Mouse (Mus musculus) layer of hippocampus, adult 8-10 months (tissue): Measurements from ENCODE around the gene Rom1. TPM values are rescaled to one million over a fixed set of nuclear protein-coding genes. Genes with fewer than 3 reads are reported as not detected.
A peak's percentile ranks its signal among the peaks of the same experiment; 100 is the strongest.
"Not testable (repeated sequence)": the region's sequence is repeated elsewhere in the genome, so short reads cannot be mapped to it uniquely, and the experiment has no call there.

Source experiments
- DNase-seq, 2 experiments: peaks; one replicate each; pipeline ENCODE4 v3.0.0; 2022; ENCODE audit warnings: low spot score in 2 of 2
- microRNA-seq, 2 experiments: library from miRNA; unstranded; fragments of <30 nt; microRNA quantifications; one replicate each; pipeline ENCODE4 v1.2.0; 2022
- total RNA-seq, 4 experiments: library from RNA; stranded (reverse); gene quantifications; 2 replicates each; pipeline ENCODE4 v1.2.4; 2022

Gene Rom1
- total RNA-seq, 4 experiments from 2014 or later: 5.0 to 8.6 (median 6.4) TPM

GRCm38 (mm10) chr19:8897865-8898495 lies 31.2 kb downstream of the Rom1 start, which contains the start of gene Ganab:
TSS of gene Ganab (plus strand) at chr19:8898071.
- DNase-seq: peak; percentile 95

- DNase-seq: not testable (repeated sequence)
Measured at GRCm38 (mm10) chr19:8897211-8897864, 31.8 kb downstream of the Rom1 start.

- not testable (repeated sequence) for DNase-seq
Measured at GRCm38 (mm10) chr19:8896231-8896630, 32.9 kb downstream of the Rom1 start.

- no peak for DNase-seq
Measured at GRCm38 (mm10) chr19:8895397-8895960, 33.7 kb downstream of the Rom1 start.

GRCm38 (mm10) chr19:8892829-8893766 lies 36.1 kb downstream of the Rom1 start, which contains the start of gene Ints5:
TSS of gene Ints5 (plus strand) at chr19:8893005.
- peak; percentile 74 to 86 for DNase-seq

GRCm38 (mm10) chr19:8888511-8889385 lies 40.4 kb downstream of the Rom1 start, which contains the start of the genes 1810009A15Rik and Gm49416:
TSS of gene 1810009A15Rik (plus strand) at chr19:8888853.
TSS of gene Gm49416 (plus strand) at chr19:8888926.
- peak; percentile 91 to 93 for DNase-seq

GRCm38 (mm10) chr19:8887585-8888463 lies 41.3 kb downstream of the Rom1 start:
- no peak for DNase-seq

GRCm38 (mm10) chr19:8886916-8887584 lies 42.1 kb downstream of the Rom1 start:
- DNase-seq: no peak

- no peak for DNase-seq
Measured at GRCm38 (mm10) chr19:8883616-8884015, 45.5 kb downstream of the Rom1 start, which contains the start of the genes Lbhd1 and Gm49403. TSS of gene Lbhd1 (plus strand) at chr19:8883732. TSS of gene Gm49403 (plus strand) at chr19:8883930.

GRCm38 (mm10) chr19:8881034-8881392 lies 48.1 kb downstream of the Rom1 start:
- no peak for DNase-seq

GRCm38 (mm10) chr19:8880311-8881033 lies 48.7 kb downstream of the Rom1 start, which contains the start of gene Uqcc3:
TSS of gene Uqcc3 (minus strand) at chr19:8880923.
- peak; percentile 86 to 87 for DNase-seq

Small RNA genes lying within 50 kb of the gene (microRNA-seq; reads per million reads assigned to microRNA genes)
- gene Mir5136: 0 reads per million in 2 experiments

Other genes starting within 250 kb of the Rom1 start
- 100 to 1,000 TPM; 157 to 169 (median 162) TPM for gene Slc3a2, start 206.0 kb downstream of the Rom1 start, total RNA-seq
- 10 to 100 TPM; 44.0 to 45.3 (median 44.3) TPM for gene Wdr74, start 193.5 kb downstream of the Rom1 start, total RNA-seq
- gene 1700092M07Rik, start 188.6 kb downstream of the Rom1 start, total RNA-seq: 1 to 10 TPM in 3 of 4 experiments, not detected in 1; 2.0 to 3.3 (median 2.4) TPM
- 10 to 100 TPM; 65.3 to 91.2 (median 76.1) TPM for gene Stx5a, start 187.9 kb downstream of the Rom1 start, total RNA-seq
- 100 to 1,000 TPM in 2 of 4 experiments, 10 to 100 TPM in 2; 80.5 to 120 (median 102) TPM for gene Nxf1, start 172.3 kb downstream of the Rom1 start, total RNA-seq
- gene Tmem223, start 158.4 kb downstream of the Rom1 start, total RNA-seq: 10 to 100 TPM; 61.3 to 77.8 (median 72.8) TPM
- gene Tmem179b, start 154.9 kb downstream of the Rom1 start, total RNA-seq: 10 to 100 TPM; 10.1 to 17.5 (median 13.1) TPM
- 10 to 100 TPM; 14.7 to 20.1 (median 18.2) TPM for gene Taf6l, start 142.9 kb downstream of the Rom1 start, total RNA-seq
- gene Polr2g, start 130.8 kb downstream of the Rom1 start, total RNA-seq: 100 to 1,000 TPM; 101 to 122 (median 109) TPM
- gene Zbtb3, start 126.8 kb downstream of the Rom1 start, total RNA-seq: 1 to 10 TPM; 5.2 to 7.9 (median 5.4) TPM
- gene Ttc9c, start 110.0 kb downstream of the Rom1 start, total RNA-seq: 10 to 100 TPM; 36.4 to 45.1 (median 40.1) TPM
- gene Hnrnpul2, start 109.3 kb downstream of the Rom1 start, total RNA-seq: 100 to 1,000 TPM; 113 to 126 (median 120) TPM
- gene AC129217.1, start 99.6 kb downstream of the Rom1 start, total RNA-seq: not detected
- gene Bscl2, start 91.9 kb downstream of the Rom1 start, total RNA-seq: 100 to 1,000 TPM in 3 of 4 experiments, 10 to 100 TPM in 1; 98.1 to 115 (median 106) TPM
- gene Gng3, start 90.2 kb downstream of the Rom1 start, total RNA-seq: 100 to 1,000 TPM; 125 to 148 (median 143) TPM
- under 1 TPM; 0.45 to 0.74 (median 0.55) TPM for gene Lrrn4cl, start 78.6 kb downstream of the Rom1 start, total RNA-seq
- gene Ubxn1, start 57.9 kb downstream of the Rom1 start, total RNA-seq: 100 to 1,000 TPM in 2 of 4 experiments, 10 to 100 TPM in 2; 87.8 to 123 (median 106) TPM
- 10 to 100 TPM; 23.4 to 37.2 (median 29.5) TPM for gene Uqcc3, start 48.4 kb downstream of the Rom1 start, total RNA-seq
- gene Lbhd1, start 45.6 kb downstream of the Rom1 start, total RNA-seq: 10 to 100 TPM in 1 of 4 experiments, 1 to 10 TPM in 3; 4.9 to 10.4 (median 6.0) TPM
- not detected for gene Gm49403, start 45.4 kb downstream of the Rom1 start, total RNA-seq
- 10 to 100 TPM; 22.7 to 32.0 (median 26.5) TPM for gene 1810009A15Rik, start 40.5 kb downstream of the Rom1 start, total RNA-seq
- gene Gm49416, start 40.4 kb downstream of the Rom1 start, total RNA-seq: 1 to 10 TPM in 2 of 4 experiments, not detected in 2; 1.4 to 1.8 TPM
- gene Ints5, start 36.4 kb downstream of the Rom1 start, total RNA-seq: 10 to 100 TPM; 24.0 to 26.1 (median 24.4) TPM
- 100 to 1,000 TPM; 109 to 125 (median 119) TPM for gene Ganab, start 31.3 kb downstream of the Rom1 start, total RNA-seq
- 100 to 1,000 TPM; 161 to 167 (median 162) TPM for gene B3gat3, start 9.0 kb downstream of the Rom1 start, total RNA-seq
- 10 to 100 TPM; 14.1 to 17.4 (median 15.3) TPM for gene Eml3, start 196 bp upstream of the Rom1 start, total RNA-seq
- gene Mta2, start 12.5 kb upstream of the Rom1 start, total RNA-seq: 10 to 100 TPM; 53.7 to 66.5 (median 56.2) TPM
- gene Tut1, start 24.5 kb upstream of the Rom1 start, total RNA-seq: 10 to 100 TPM; 21.5 to 22.2 (median 21.9) TPM
- gene Eef1g, start 37.7 kb upstream of the Rom1 start, total RNA-seq: 100 to 1,000 TPM; 223 to 248 (median 236) TPM
- gene Ahnak, start 59.9 kb upstream of the Rom1 start, total RNA-seq: 10 to 100 TPM; 27.0 to 32.2 (median 29.0) TPM
- gene Scgb1a1, start 158.6 kb upstream of the Rom1 start, total RNA-seq: not detected
- gene Asrgl1, start 206.3 kb upstream of the Rom1 start, total RNA-seq: 100 to 1,000 TPM; 143 to 155 (median 148) TPM